Mouse (Mus musculus): ENCODE data around the gene Gm20388. TPM values are rescaled to one million over a fixed set of nuclear protein-coding genes. Genes with fewer than 3 reads are reported as not detected.
A peak's percentile ranks its signal among the peaks of the same experiment; 100 is the strongest.

Gm20388 gene
- polyA plus RNA-seq, 2 experiments = 8.5 TPM; not detected in 1

GRCm38 (mm10) chr8:120571561-120571960, 660.9 kb downstream of the Gm20388 start:
- Histone ChIP-seq H3K4me1 (replicated peaks; ENCODE audit: control insufficient read depth in 2 of 2, insufficient read depth in 2 of 2, low read length in 1 of 2) (no peaks in the 10 kb centered on the region), H3K27ac (no peak overlapping the region), H3K36me3 (replicated peaks; ENCODE audit: control insufficient read depth, insufficient read depth, low read depth) (peaks cover 99% of the 10 kb centered on the region), H3K4me3 (ENCODE audit: insufficient read depth in 1 of 2, low read depth in 2 of 2, low read length in 2 of 2) (no peak overlapping the region), H3K27me3 (ENCODE audit: control insufficient read depth, insufficient read depth, low read length) (no peaks in the 10 kb centered on the region), H3K9me3 (ENCODE audit: control insufficient read depth, low read length) (no peaks in the 10 kb centered on the region), H3K4me2 (ENCODE audit: low read depth) (no peak overlapping the region), H3K9ac (replicated peaks) (no peak overlapping the region)
- 87% methylated on average over 8 of the region's 8 CpGs for WGBS (ENCODE audit: insufficient replicate concordance)
- TF ChIP-seq CTCF (IDR thresholded peaks at IDR 0.05; ENCODE audit: low read depth) = no peak
- no peak for TF ChIP-seq EP300 (IDR thresholded peaks at IDR 0.05; ENCODE audit: low read depth)
- ATAC-seq (ENCODE audit: insufficient read depth) (no peak), DNase-seq (ENCODE audit: low read depth in 3 of 3, low spot score in 3 of 3) (no peak)

- no peak overlapping the region for H3K27ac ChIP-seq
- H3K27me3 ChIP-seq (ENCODE audit: control insufficient read depth, insufficient read depth, low read length) = no peaks in the 10 kb centered on the region
- no peak for DNase-seq (ENCODE audit: low read depth in 3 of 3, low spot score in 3 of 3)
- H3K4me1 ChIP-seq (replicated peaks; ENCODE audit: control insufficient read depth in 2 of 2, insufficient read depth in 2 of 2, low read length in 1 of 2) = no peaks in the 10 kb centered on the region
- H3K9me3 ChIP-seq (ENCODE audit: control insufficient read depth, low read length) = no peaks in the 10 kb centered on the region
- ATAC-seq (ENCODE audit: insufficient read depth) = no peak
- peaks cover 99% of the 10 kb centered on the region for H3K36me3 ChIP-seq (replicated peaks; ENCODE audit: control insufficient read depth, insufficient read depth, low read depth)
- no peak overlapping the region for H3K9ac ChIP-seq (replicated peaks)
- no peak overlapping the region for H3K4me3 ChIP-seq (ENCODE audit: insufficient read depth in 1 of 2, low read depth in 2 of 2, low read length in 2 of 2)
- H3K4me2 ChIP-seq (ENCODE audit: low read depth) = no peak overlapping the region
- 74% methylated on average over 21 of the region's 21 CpGs for WGBS (ENCODE audit: insufficient replicate concordance)
- peak; percentile 20; the same call in 1 of the 2 replicates for TF ChIP-seq CTCF (IDR thresholded peaks at IDR 0.05; ENCODE audit: low read depth)
- TF ChIP-seq EP300 (IDR thresholded peaks at IDR 0.05; ENCODE audit: low read depth) = no peak
Measured at GRCm38 (mm10) chr8:120572534-120572933, 661.9 kb downstream of the Gm20388 start.

- TF ChIP-seq CTCF (IDR thresholded peaks at IDR 0.05; ENCODE audit: low read depth) (no peak), EP300 (IDR thresholded peaks at IDR 0.05; ENCODE audit: low read depth) (no peak)
- WGBS (ENCODE audit: insufficient replicate concordance) = 84% methylated on average over 11 of the region's 11 CpGs
- no peak overlapping the region for H3K4me3 ChIP-seq (ENCODE audit: insufficient read depth in 1 of 2, low read depth in 2 of 2, low read length in 2 of 2)
Measured at GRCm38 (mm10) chr8:120573866-120574265, 663.2 kb downstream of the Gm20388 start.

GRCm38 (mm10) chr8:120574941-120575340, 664.3 kb downstream of the Gm20388 start:
- Histone ChIP-seq H3K4me2 (ENCODE audit: low read depth) (no peak overlapping the region), H3K9me3 (ENCODE audit: control insufficient read depth, low read length) (no peaks in the 10 kb centered on the region)
- TF ChIP-seq EP300 (IDR thresholded peaks at IDR 0.05; ENCODE audit: low read depth) = no peak
- no peak for TF ChIP-seq CTCF (IDR thresholded peaks at IDR 0.05; ENCODE audit: low read depth)

More at GRCm38 (mm10) chr8:120573866-120574265, 663.2 kb downstream of the Gm20388 start:
- H3K9me3 ChIP-seq (ENCODE audit: control insufficient read depth, low read length) = no peaks in the 10 kb centered on the region
- H3K4me1 ChIP-seq (replicated peaks; ENCODE audit: control insufficient read depth in 2 of 2, insufficient read depth in 2 of 2, low read length in 1 of 2) = no peaks in the 10 kb centered on the region
- ATAC-seq (ENCODE audit: insufficient read depth) (no peak), DNase-seq (ENCODE audit: low read depth in 3 of 3, low spot score in 3 of 3) (no peak)
- no peak overlapping the region for H3K9ac ChIP-seq (replicated peaks)
- H3K4me2 ChIP-seq (ENCODE audit: low read depth) = no peak overlapping the region
- H3K27ac ChIP-seq = no peak overlapping the region
- H3K36me3 ChIP-seq (replicated peaks; ENCODE audit: control insufficient read depth, insufficient read depth, low read depth) = peaks cover 99% of the 10 kb centered on the region
- no peaks in the 10 kb centered on the region for H3K27me3 ChIP-seq (ENCODE audit: control insufficient read depth, insufficient read depth, low read length)

GRCm38 (mm10) chr8:120575801-120576200, 665.2 kb downstream of the Gm20388 start:
- peak; percentile 21; the same call in 1 of the 2 replicates for ATAC-seq (ENCODE audit: insufficient read depth)

More at GRCm38 (mm10) chr8:120574941-120575340, 664.3 kb downstream of the Gm20388 start:
- H3K4me3 ChIP-seq (ENCODE audit: insufficient read depth in 1 of 2, low read depth in 2 of 2, low read length in 2 of 2) = no peak overlapping the region
- DNase-seq (ENCODE audit: low read depth in 3 of 3, low spot score in 3 of 3) = no peak
- WGBS (ENCODE audit: insufficient replicate concordance) = 87% methylated on average over 19 of the region's 19 CpGs
- no peak for ATAC-seq (ENCODE audit: insufficient read depth)
- peaks cover 100% of the 10 kb centered on the region for H3K36me3 ChIP-seq (replicated peaks; ENCODE audit: control insufficient read depth, insufficient read depth, low read depth)
- no peak overlapping the region for H3K9ac ChIP-seq (replicated peaks)
- H3K27ac ChIP-seq = no peak overlapping the region
- H3K27me3 ChIP-seq (ENCODE audit: control insufficient read depth, insufficient read depth, low read length) = no peaks in the 10 kb centered on the region
- H3K4me1 ChIP-seq (replicated peaks; ENCODE audit: control insufficient read depth in 2 of 2, insufficient read depth in 2 of 2, low read length in 1 of 2) = no peaks in the 10 kb centered on the region

More at GRCm38 (mm10) chr8:120575801-120576200, 665.2 kb downstream of the Gm20388 start:
- Histone ChIP-seq H3K27me3 (ENCODE audit: control insufficient read depth, insufficient read depth, low read length) (no peaks in the 10 kb centered on the region), H3K9ac (replicated peaks) (no peak overlapping the region), H3K9me3 (ENCODE audit: control insufficient read depth, low read length) (no peaks in the 10 kb centered on the region), H3K4me1 (replicated peaks; ENCODE audit: control insufficient read depth in 2 of 2, insufficient read depth in 2 of 2, low read length in 1 of 2) (no peaks in the 10 kb centered on the region), H3K36me3 (replicated peaks; ENCODE audit: control insufficient read depth, insufficient read depth, low read depth) (peaks cover 100% of the 10 kb centered on the region), H3K27ac (no peak overlapping the region), H3K4me3 (ENCODE audit: insufficient read depth in 1 of 2, low read depth in 2 of 2, low read length in 2 of 2) (no peak overlapping the region), H3K4me2 (ENCODE audit: low read depth) (no peak overlapping the region)
- no peak for DNase-seq (ENCODE audit: low read depth in 3 of 3, low spot score in 3 of 3)
- TF ChIP-seq CTCF (IDR thresholded peaks at IDR 0.05; ENCODE audit: low read depth) (no peak), EP300 (IDR thresholded peaks at IDR 0.05; ENCODE audit: low read depth) (no peak)
- WGBS (ENCODE audit: insufficient replicate concordance) = 79% methylated on average over 9 of the region's 9 CpGs

Data from liver, embryonic 14.5 days (tissue).